12 mouse cellular contexts compared by ENCODE assay signal in genomic region chr1:133887538-133888250, GRCm38 (mm10). TPM values are rescaled to one million over a fixed set of nuclear protein-coding genes. Genes with fewer than 3 reads are reported as not detected.
DNase-seq lines count a peak whose midpoint lies in the region; ATAC-seq and TF ChIP-seq lines count a peak whose summit lies in the region.
"Had no signal": no experiment of that assay in that cellular context is flagged by ENCODE, and none has a peak within 500 bp of the region (broad histone marks: within the 10 kb centered on the region; RNA-seq: fewer than 3 reads in every experiment).

No protein-coding gene starts in this region.

- no peaks in the 10 kb centered on the region for H3K9me3 ChIP-seq in liver, embryonic 12.5 days (replicated peaks)
- H3K9me3 ChIP-seq in neural tube, embryonic 12.5 days: no peaks in the 10 kb centered on the region
- H3K9me3 ChIP-seq: embryonic facial prominence, embryonic 12.5 days; heart, embryonic 15.5 days had no signal

- ATAC-seq in liver, embryonic 12.5 days: peak; percentile 72
- ATAC-seq in neural tube, embryonic 12.5 days (ENCODE audit: low FRiP score, low read depth): no peak

- no peak overlapping the region; the same call in 1 of the 2 replicates for H3K4me3 ChIP-seq in layer of hippocampus, adult 2 months
- H3K4me3 ChIP-seq in cortical plate, adult 2 months (ENCODE audit: insufficient read depth, low read length): no peak overlapping the region
- no peak overlapping the region for H3K4me3 ChIP-seq in liver, embryonic 12.5 days
- no peak overlapping the region for H3K4me3 ChIP-seq in neural tube, embryonic 12.5 days
- H3K4me3 ChIP-seq: embryonic facial prominence, embryonic 12.5 days; heart, embryonic 15.5 days had no signal

- peaks cover 5% of the 10 kb centered on the region; the same call in 1 of the 2 replicates for H3K4me1 ChIP-seq in cortical plate, adult 2 months (ENCODE audit: control insufficient read depth, insufficient read depth, low read length)
- peaks cover 86% of the 10 kb centered on the region for H3K4me1 ChIP-seq in liver, embryonic 12.5 days
- peaks cover 80% of the 10 kb centered on the region for H3K4me1 ChIP-seq in neural tube, embryonic 12.5 days

- H3K9ac ChIP-seq in liver, embryonic 12.5 days: peak overlapping the region; percentile 39
- H3K9ac ChIP-seq in neural tube, embryonic 12.5 days: no peak overlapping the region
- H3K9ac ChIP-seq: embryonic facial prominence, embryonic 12.5 days; lung, embryonic 14.5 days had no signal

- TF ChIP-seq CTCF in layer of hippocampus, adult 2 months (conservative IDR thresholded peaks at IDR 0.05): no peak
- no peak for TF ChIP-seq CTCF in cortical plate, adult 2 months (IDR thresholded peaks at IDR 0.05; ENCODE audit: extremely low read depth, insufficient read depth, low read length)

- no peak for TF ChIP-seq POLR2A in cortical plate, adult 2 months (IDR thresholded peaks at IDR 0.05; ENCODE audit: extremely low read depth, insufficient read depth, low read length)

- DNase-seq in layer of hippocampus, adult 2 months (ENCODE audit: low spot score in 2 of 2): no peak
- DNase-seq in layer of hippocampus, postnatal 25 days (ENCODE audit: extremely low spot score in 1 of 2, low spot score in 1 of 2): no peak
- no peak for DNase-seq in testis, postnatal 10 days (ENCODE audit: low spot score)
- DNase-seq in right cerebral cortex, postnatal 25 days: no peak
- DNase-seq in right cerebral cortex, postnatal 10 days (ENCODE audit: low spot score in 2 of 2): no peak
- DNase-seq: lung, embryonic 14.5 days had no signal

- peak overlapping the region; percentile 50 for H3K4me2 ChIP-seq in liver, embryonic 12.5 days
- peak overlapping the region; percentile 32 for H3K4me2 ChIP-seq in neural tube, embryonic 12.5 days (replicated peaks)
- H3K4me2 ChIP-seq: embryonic facial prominence, embryonic 12.5 days; heart, embryonic 15.5 days; lung, embryonic 14.5 days had no signal

- H3K27me3 ChIP-seq in liver, embryonic 12.5 days (replicated peaks): no peaks in the 10 kb centered on the region
- H3K27me3 ChIP-seq in neural tube, embryonic 12.5 days (replicated peaks): no peaks in the 10 kb centered on the region
- H3K27me3 ChIP-seq: CH12.LX; heart, embryonic 15.5 days had no signal

- H3K27ac ChIP-seq in layer of hippocampus, adult 2 months: peak overlapping the region; percentile 77; the same call in 1 of the 2 replicates
- H3K27ac ChIP-seq in cortical plate, adult 2 months (ENCODE audit: insufficient read depth, low read length): peak overlapping the region; percentile 41
- H3K27ac ChIP-seq in liver, embryonic 12.5 days: peak overlapping the region; percentile 67
- 0 out of 2 replicates have a peak overlapping the region, but pooled peaks have one; percentile 32 for H3K27ac ChIP-seq in neural tube, embryonic 12.5 days
- H3K27ac ChIP-seq: embryonic facial prominence, embryonic 12.5 days; heart, embryonic 15.5 days had no signal

- 26% methylated on average over 5 of the region's 5 CpGs for WGBS in liver, embryonic 12.5 days (ENCODE audit: insufficient replicate concordance)
- 70% methylated on average over 5 of the region's 5 CpGs for WGBS in neural tube, embryonic 12.5 days

- H3K36me3 ChIP-seq in liver, embryonic 12.5 days: no peaks in the 10 kb centered on the region
- no peaks in the 10 kb centered on the region for H3K36me3 ChIP-seq in neural tube, embryonic 12.5 days
- H3K36me3 ChIP-seq: embryonic facial prominence, embryonic 12.5 days; heart, embryonic 15.5 days had no signal

RNA-seq across cellular contexts. Expression of gene Optc, which starts 20.1 kb away (rescaled TPM):
- total RNA-seq in layer of hippocampus, adult 2 months (2021): under 1 TPM in 1 of 2 experiments, not detected in 1; 0.31 TPM
- total RNA-seq in layer of hippocampus, postnatal 25 days (2021): under 1 TPM in 1 of 2 experiments, not detected in 1; 0.49 TPM
- polyA plus RNA-seq in cortical plate, adult 2 months (2012; rRNA removed): 0.78 and 1.1 TPM in 2 replicates
- polyA plus RNA-seq in liver, embryonic 12.5 days (2016; fragmentation: Nextera tagmentation; extraction: Ambion mirVana): 0.10 and 0.11 TPM in 2 replicates
- polyA plus RNA-seq in neural tube, embryonic 12.5 days (2016; fragmentation: Nextera tagmentation; extraction: Ambion mirVana): 2.1 and 2.9 TPM in 2 replicates
- total RNA-seq: CH12.LX had no signal

RNA-seq across cellular contexts. Expression of gene Prelp, which starts 33.5 kb away (rescaled TPM):
- 10 to 100 TPM; 13.8 to 18.0 TPM for total RNA-seq in layer of hippocampus, adult 2 months (2021)
- 10 to 100 TPM in 1 of 2 experiments, 1 to 10 TPM in 1; 9.2 to 11.2 TPM for total RNA-seq in layer of hippocampus, postnatal 25 days (2021)
- polyA plus RNA-seq in cortical plate, adult 2 months (2012; rRNA removed): 12.0 and 16.0 TPM in 2 replicates
- 0.69 and 0.81 TPM in 2 replicates for polyA plus RNA-seq in liver, embryonic 12.5 days (2016; fragmentation: Nextera tagmentation; extraction: Ambion mirVana)
- 3.5 and 4.9 TPM in 2 replicates for polyA plus RNA-seq in neural tube, embryonic 12.5 days (2016; fragmentation: Nextera tagmentation; extraction: Ambion mirVana)
- total RNA-seq: CH12.LX had no signal
